Mouse (Mus musculus) neural tube, embryonic 13.5 days (tissue): ENCODE data around the gene Tnpo1. TPM values are rescaled to one million over a fixed set of nuclear protein-coding genes. Genes with fewer than 3 reads are reported as not detected.
A peak's percentile ranks its signal among the peaks of the same experiment; 100 is the strongest.
"Not testable (repeated sequence)": the region's sequence is repeated elsewhere in the genome, so short reads cannot be mapped to it uniquely, and the experiment has no call there.

ENCODE experiments used
- ATAC-seq: fragments of 200-750 bp; cut with Nextera tagmentation; 2 replicates; pipeline ENCODE4 v1.8.0; 2017; ENCODE audit warnings: low read depth, mild to moderate bottlenecking, moderate TSS enrichment, moderate library complexity
- H3K27ac ChIP-seq: fragments of 300-500 bp; sonication (generic); replicated peaks from 2 replicates; pipeline ENCODE4 v1.5.1; 2015; ENCODE audit warnings: moderate library complexity, mild to moderate bottlenecking, inconsistent platforms
- H3K27me3 ChIP-seq: fragments of 300-500 bp; sonication (generic); 2 replicates; pipeline ENCODE4 v1.6.1; 2015; ENCODE audit warnings: mild to moderate bottlenecking, inconsistent platforms
- H3K36me3 ChIP-seq: fragments of 300-500 bp; sonication (generic); 2 replicates; pipeline ENCODE4 v1.6.1; 2015; ENCODE audit warnings: mild to moderate bottlenecking, inconsistent platforms
- H3K4me1 ChIP-seq: fragments of 300-500 bp; sonication (generic); replicated peaks from 2 replicates; pipeline ENCODE4 v1.6.1; 2015; ENCODE audit warnings: inconsistent platforms
- H3K4me2 ChIP-seq: fragments of 300-500 bp; sonication (generic); 2 replicates; pipeline ENCODE4 v1.6.1; 2015; ENCODE audit warnings: inconsistent platforms, mild to moderate bottlenecking, moderate library complexity
- H3K4me3 ChIP-seq: fragments of 300-500 bp; sonication (generic); 2 replicates; pipeline ENCODE4 v1.5.1; 2015; ENCODE audit warnings: mild to moderate bottlenecking, inconsistent platforms
- H3K9ac ChIP-seq: fragments of 300-500 bp; sonication (generic); 2 replicates; pipeline ENCODE4 v1.6.1; 2015; ENCODE audit warnings: moderate library complexity, mild to moderate bottlenecking, inconsistent platforms
- H3K9me3 ChIP-seq: fragments of 300-500 bp; sonication (generic); 2 replicates; pipeline ENCODE4 v1.6.1; 2016; ENCODE audit warnings: inconsistent platforms
- WGBS: fragments of 180-500 bp; shearing (Covaris S2); methylation state at CpG from one replicate; pipeline ENCODE4 v1.1.7; 2015; 5-methylcytosine and 5-hydroxymethylcytosine counted together
- polyA plus RNA-seq: library from polyadenylated mRNA; unstranded; fragments of >200 nt; fragmentation: Nextera tagmentation; extraction: Ambion mirVana; gene quantifications from 2 replicates; pipeline ENCODE4 v1.2.1, GENCODE M21; 2015

Gene Tnpo1
- polyA plus RNA-seq, 1 experiment from 2014 or later, result 51.9 TPM

DNA sequence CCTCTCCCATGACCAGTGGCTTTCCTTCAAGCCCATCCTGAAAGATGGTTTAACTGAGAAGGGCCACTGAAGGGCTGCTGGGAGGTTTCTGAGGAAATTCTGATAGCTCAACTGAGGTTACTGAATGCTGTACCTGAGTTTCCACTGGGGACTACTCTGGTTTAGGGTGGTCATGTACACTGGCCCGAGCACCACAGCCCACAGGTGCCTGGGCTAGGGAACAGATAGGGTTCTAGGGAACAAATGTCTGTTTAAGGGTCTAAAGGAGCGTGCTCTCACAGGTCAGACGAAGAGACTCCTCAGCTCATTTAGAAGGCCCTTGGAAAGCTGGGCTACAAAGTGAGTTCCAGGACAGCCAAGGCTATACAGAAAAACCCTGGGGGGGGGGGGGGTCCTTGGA is 91.5 kb downstream of the Tnpo1 start:
- no peaks in the 10 kb centered on the region for H3K27me3 ChIP-seq
- 0 out of 2 replicates have a peak, but pooled peaks have one; percentile 20 for ATAC-seq
- 0 out of 2 replicates have a peak overlapping the region, but pooled peaks have one; percentile 28 for H3K27ac ChIP-seq
- H3K9me3 ChIP-seq, result no peaks in the 10 kb centered on the region
- no peak overlapping the region for H3K9ac ChIP-seq
- H3K4me1 ChIP-seq, result no peaks in the 10 kb centered on the region
- H3K36me3 ChIP-seq, result peaks cover 22% of the 10 kb centered on the region
- no peak overlapping the region for H3K4me3 ChIP-seq
- WGBS, result 80% methylated on average over 3 of the region's 3 CpGs
- no peak overlapping the region for H3K4me2 ChIP-seq

DNA sequence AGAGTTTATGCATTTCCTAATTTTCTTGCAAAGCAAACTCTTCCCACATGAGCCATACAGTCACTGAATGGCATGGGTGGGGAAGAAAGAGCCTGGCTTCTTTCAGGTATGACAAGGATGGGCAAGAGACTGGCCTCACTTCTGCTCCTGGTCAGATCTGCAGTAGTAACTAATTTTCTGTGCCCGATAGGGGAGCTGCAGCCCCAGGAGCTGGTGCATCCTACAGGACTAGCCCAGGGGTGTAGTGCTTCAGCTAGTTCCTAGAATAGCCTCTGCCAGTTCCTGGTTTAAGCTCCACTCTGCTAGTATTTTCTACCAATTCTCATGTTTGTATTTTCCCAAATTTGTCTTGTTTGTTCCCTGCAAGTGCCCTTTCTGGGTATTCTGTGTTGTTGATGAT is 92.0 kb downstream of the Tnpo1 start:
- 41% methylated on average over 1 of the region's 1 CpGs for WGBS
- 0 out of 2 replicates have a peak overlapping the region, but pooled peaks have one; percentile 28 for H3K27ac ChIP-seq
- ATAC-seq, result no peak

DNA sequence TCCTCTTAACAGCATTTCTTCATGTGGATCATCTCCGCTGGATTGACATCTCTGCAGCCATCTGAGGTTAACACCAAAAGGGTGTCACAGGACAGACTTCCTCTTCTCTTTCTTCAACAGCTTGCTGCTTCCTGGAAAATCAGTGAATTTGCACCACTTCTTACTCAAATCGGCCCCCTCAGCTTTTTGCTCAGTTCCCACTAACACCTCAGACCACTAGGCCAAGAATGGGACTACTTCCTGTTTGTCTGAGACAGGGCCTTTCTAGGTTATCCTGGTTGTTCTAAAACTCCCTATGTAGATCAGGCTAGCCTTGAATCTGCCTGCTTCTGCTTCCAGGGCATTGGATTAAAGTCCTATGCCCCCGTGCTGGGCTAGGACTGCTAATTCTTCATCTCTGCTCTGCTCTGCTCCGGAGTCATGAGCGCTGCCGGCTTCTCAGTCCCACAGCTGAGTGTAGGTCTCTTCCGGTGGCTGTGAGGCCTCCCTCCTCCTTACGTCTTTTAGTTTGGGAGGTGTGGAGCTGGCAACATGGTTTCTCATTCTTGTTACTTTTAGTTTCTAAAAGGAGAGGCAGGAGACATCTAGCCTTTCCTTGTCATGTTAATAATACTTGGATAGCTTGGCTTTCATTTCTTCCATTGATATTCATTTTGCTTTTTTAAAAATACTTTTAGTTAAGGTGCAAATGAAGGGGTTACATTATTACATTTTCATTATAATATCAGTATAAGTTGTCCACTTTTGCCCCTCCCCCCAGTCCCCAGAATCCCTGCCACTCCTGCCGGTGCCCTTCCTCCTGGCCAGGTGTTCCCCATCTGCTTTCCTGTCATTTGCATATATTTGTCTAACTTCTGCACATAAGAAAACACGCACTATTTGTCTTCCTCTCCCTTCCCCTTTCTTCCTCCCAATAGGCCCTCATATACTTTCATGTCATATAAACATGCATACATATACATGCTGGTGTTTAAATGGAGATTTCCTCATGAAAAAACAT is 93.4 kb downstream of the Tnpo1 start:
- H3K4me2 ChIP-seq, result no peak overlapping the region
- no peak overlapping the region for H3K27ac ChIP-seq
- no peak for ATAC-seq
- no peak overlapping the region for H3K4me3 ChIP-seq
- peaks cover 11% of the 10 kb centered on the region for H3K36me3 ChIP-seq
- WGBS, result 83% methylated on average over 10 of the region's 10 CpGs
- H3K27me3 ChIP-seq, result no peaks in the 10 kb centered on the region
- no peaks in the 10 kb centered on the region for H3K9me3 ChIP-seq
- no peaks in the 10 kb centered on the region for H3K4me1 ChIP-seq
- no peak overlapping the region for H3K9ac ChIP-seq

More for the DNA sequence above, 92.0 kb downstream of the Tnpo1 start:
- H3K4me2 ChIP-seq, result no peak overlapping the region
- no peak overlapping the region for H3K4me3 ChIP-seq
- no peaks in the 10 kb centered on the region for H3K9me3 ChIP-seq
- no peaks in the 10 kb centered on the region for H3K4me1 ChIP-seq
- no peaks in the 10 kb centered on the region for H3K27me3 ChIP-seq
- H3K9ac ChIP-seq, result no peak overlapping the region
- H3K36me3 ChIP-seq, result peaks cover 19% of the 10 kb centered on the region

DNA sequence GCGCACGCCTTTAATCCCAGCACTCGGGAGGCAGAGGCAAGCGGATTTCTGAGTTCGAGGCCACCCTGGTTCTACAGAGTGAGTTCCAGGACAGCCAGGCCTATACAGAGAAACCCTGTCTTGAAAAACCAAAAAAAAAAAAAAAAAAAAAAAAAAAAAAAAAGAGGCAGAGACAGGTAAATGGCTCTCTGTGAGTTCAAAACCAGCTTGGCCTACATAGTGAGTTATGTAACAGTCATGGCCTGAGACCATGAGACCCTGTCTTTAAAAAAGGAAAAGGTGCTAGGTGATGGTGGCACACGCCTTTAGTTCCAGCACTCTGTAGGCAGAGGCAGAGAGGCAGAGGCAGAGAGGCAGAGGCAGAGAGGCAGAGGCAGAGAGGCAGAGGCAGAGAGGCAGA is 97.2 kb downstream of the Tnpo1 start:
- H3K4me1 ChIP-seq, H3K4me3 ChIP-seq, H3K36me3 ChIP-seq, H3K27me3 ChIP-seq, H3K4me2 ChIP-seq, H3K9ac ChIP-seq, H3K9me3 ChIP-seq, ATAC-seq, H3K27ac ChIP-seq: not testable (repeated sequence)
- 93% methylated on average over 6 of the region's 6 CpGs for WGBS

DNA sequence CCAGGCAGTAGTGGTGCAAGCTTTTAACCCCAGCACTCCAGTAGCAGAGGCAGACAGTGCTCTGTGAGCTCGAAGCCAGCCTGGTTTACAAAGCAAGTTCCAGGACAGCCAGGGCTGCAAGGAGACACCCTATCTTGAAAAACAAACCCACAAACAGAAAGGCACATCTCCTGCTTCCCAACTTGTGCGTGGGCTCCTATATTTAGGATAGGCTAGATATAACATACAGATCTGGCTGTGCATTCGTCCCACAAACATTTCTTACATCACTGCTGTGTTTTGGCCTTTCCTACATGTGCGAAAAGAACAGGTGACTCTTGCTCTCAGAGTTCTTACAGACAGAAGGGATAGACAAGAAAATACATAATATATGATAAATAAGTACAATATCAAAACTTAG is 100.6 kb downstream of the Tnpo1 start:
- no peak overlapping the region for H3K27ac ChIP-seq
- H3K4me1 ChIP-seq, result no peaks in the 10 kb centered on the region
- H3K27me3 ChIP-seq, result no peaks in the 10 kb centered on the region
- 92% methylated on average over 4 of the region's 4 CpGs for WGBS
- no peak for ATAC-seq
- H3K4me2 ChIP-seq, result no peak overlapping the region
- no peak overlapping the region for H3K4me3 ChIP-seq
- H3K9ac ChIP-seq, result no peak overlapping the region
- no peaks in the 10 kb centered on the region for H3K36me3 ChIP-seq
- no peaks in the 10 kb centered on the region for H3K9me3 ChIP-seq

DNA sequence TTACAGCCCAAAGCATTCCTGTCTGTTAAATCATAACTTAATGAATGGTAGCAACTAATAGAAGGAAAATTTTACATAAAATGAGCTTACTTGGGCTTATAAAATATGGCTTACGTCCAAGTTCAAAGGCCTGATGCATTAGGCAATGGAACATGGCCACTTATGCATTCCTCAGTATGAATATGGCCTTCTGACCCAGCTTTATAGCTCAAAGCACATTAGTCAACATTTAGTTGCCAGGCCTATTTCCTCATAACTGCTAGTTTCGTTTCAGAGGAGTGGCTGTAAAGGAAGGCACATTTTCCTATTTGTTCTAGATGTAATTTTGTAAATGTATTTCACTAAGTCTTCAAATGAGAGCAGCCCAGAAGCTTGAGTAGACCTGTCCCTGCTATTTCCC is 107.1 kb downstream of the Tnpo1 start:
- H3K9ac ChIP-seq, result no peak overlapping the region
- H3K9me3 ChIP-seq, result no peaks in the 10 kb centered on the region
- WGBS, result 78% methylated on average over 2 of the region's 2 CpGs
- no peaks in the 10 kb centered on the region for H3K27me3 ChIP-seq
- no peak overlapping the region for H3K4me3 ChIP-seq
- H3K4me2 ChIP-seq, result no peak overlapping the region
- H3K4me1 ChIP-seq, result peaks cover 6% of the 10 kb centered on the region
- no peak for ATAC-seq
- no peak overlapping the region for H3K27ac ChIP-seq
- H3K36me3 ChIP-seq, result no peaks in the 10 kb centered on the region

DNA sequence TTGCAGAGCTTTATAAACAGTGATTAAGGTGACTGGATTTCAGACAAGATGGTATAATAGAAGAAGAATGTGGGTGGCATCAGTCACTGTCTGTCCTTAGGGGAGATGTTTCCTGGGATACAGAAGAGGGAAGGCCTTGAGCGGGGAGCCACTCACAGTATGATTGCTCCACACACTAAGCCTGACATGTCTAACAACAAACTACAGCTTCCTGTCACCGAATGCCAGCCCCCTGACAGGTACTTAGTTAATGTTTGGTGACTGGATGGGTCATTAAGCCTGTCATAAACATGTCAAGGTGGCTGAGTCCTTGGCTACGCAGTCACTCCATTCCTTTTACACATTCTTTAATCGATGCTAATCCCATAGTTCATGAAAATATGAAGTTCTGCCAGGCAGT is 108.0 kb downstream of the Tnpo1 start:
- Histone ChIP-seq H3K36me3 (no peaks in the 10 kb centered on the region), H3K9ac (no peak overlapping the region), H3K27ac (no peak overlapping the region), H3K4me2 (no peak overlapping the region), H3K4me3 (no peak overlapping the region), H3K4me1 (peaks cover 15% of the 10 kb centered on the region), H3K27me3 (no peaks in the 10 kb centered on the region), H3K9me3 (no peaks in the 10 kb centered on the region)
- 52% methylated on average over 4 of the region's 4 CpGs for WGBS
- no peak for ATAC-seq

DNA sequence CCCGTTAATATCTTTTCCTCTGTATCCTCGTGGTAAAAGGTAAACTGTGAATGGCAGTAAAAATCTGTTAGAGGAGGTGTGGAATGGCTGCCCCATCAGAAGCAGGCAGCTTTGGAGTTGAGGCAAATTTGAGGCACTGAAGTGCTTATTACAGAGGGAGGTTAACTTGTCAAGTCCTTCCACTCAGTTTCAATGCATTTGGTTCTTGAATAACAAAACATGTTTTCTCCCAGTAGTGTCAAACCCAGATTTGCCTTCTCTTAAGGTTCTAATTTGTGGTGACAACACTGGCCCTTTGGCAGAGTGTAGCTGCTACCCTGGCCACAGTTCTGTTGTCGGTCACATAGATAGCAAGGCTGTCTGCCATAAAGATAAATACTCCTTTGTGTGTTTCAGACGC is 108.4 kb downstream of the Tnpo1 start:
- no peak overlapping the region for H3K9ac ChIP-seq
- ATAC-seq, result no peak
- 27% methylated on average over 4 of the region's 4 CpGs for WGBS
- H3K4me3 ChIP-seq, result no peak overlapping the region
- H3K4me2 ChIP-seq, result no peak overlapping the region
- H3K27ac ChIP-seq, result no peak overlapping the region
- H3K27me3 ChIP-seq, result no peaks in the 10 kb centered on the region
- no peaks in the 10 kb centered on the region for H3K36me3 ChIP-seq
- no peaks in the 10 kb centered on the region for H3K9me3 ChIP-seq
- H3K4me1 ChIP-seq, result peaks cover 18% of the 10 kb centered on the region

DNA sequence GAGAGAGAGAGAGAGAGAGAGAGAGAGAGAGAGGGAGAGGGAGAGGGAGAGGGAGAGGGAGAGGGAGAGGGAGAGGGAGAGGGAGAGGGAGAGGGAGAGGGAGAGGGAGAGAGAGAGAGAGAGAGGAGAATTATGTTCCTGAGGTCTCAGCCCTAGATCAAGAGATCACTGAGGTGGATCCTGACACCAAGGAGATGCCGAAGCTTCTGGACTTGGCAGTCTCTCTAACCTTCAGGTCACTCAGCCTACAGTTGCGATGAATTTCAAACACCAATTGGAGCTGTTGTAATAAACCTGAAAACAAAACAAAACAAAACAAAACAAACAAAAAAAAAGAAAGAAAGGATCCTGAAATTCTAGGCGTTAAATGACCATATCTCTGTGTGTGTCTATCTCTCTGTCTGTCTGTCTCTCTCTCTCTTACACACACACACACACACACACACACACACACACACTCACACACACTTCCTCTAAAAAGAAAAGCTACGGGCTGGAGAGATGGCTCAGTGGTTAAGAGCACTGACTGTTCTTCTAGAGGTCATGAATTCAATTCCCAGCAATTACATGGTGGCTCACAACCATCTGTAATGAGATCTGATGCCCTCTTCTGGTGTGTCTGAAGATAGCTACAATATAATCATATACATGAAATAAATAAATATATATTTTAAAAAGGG is 109.1 kb downstream of the Tnpo1 start:
- ATAC-seq, H3K27me3 ChIP-seq, H3K9ac ChIP-seq, H3K27ac ChIP-seq, H3K4me3 ChIP-seq, H3K4me2 ChIP-seq, H3K36me3 ChIP-seq, H3K9me3 ChIP-seq: not testable (repeated sequence)
- WGBS, result 78% methylated on average over 4 of the region's 4 CpGs
- peaks cover 23% of the 10 kb centered on the region for H3K4me1 ChIP-seq

DNA sequence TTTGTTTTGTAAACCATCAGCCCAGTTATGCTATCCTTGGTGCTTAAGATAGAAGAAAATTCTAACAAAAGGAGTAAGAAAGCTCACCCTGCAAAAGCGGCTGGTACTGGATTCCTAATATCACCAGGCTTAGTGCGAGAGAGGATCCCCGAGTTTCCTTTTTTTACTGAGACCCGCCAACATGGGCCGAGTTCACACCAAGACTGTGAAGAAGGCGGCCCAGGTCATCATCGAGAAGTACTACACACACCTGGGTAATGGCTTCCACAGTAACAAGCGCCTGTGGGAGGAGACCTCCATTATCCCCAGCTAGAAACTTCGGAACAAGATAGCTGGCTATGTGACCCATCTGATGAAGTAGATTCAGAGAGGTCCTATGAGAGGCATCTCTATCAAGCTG is 109.6 kb downstream of the Tnpo1 start:
- no peaks in the 10 kb centered on the region for H3K9me3 ChIP-seq
- H3K27me3 ChIP-seq, result no peaks in the 10 kb centered on the region
- no peaks in the 10 kb centered on the region for H3K36me3 ChIP-seq
- H3K4me1 ChIP-seq, result peaks cover 23% of the 10 kb centered on the region
- ATAC-seq, result no peak
- no peak overlapping the region for H3K4me2 ChIP-seq
- no peak overlapping the region for H3K4me3 ChIP-seq
- no peak overlapping the region for H3K9ac ChIP-seq
- H3K27ac ChIP-seq, result no peak overlapping the region
- 89% methylated on average over 9 of the region's 9 CpGs for WGBS

DNA sequence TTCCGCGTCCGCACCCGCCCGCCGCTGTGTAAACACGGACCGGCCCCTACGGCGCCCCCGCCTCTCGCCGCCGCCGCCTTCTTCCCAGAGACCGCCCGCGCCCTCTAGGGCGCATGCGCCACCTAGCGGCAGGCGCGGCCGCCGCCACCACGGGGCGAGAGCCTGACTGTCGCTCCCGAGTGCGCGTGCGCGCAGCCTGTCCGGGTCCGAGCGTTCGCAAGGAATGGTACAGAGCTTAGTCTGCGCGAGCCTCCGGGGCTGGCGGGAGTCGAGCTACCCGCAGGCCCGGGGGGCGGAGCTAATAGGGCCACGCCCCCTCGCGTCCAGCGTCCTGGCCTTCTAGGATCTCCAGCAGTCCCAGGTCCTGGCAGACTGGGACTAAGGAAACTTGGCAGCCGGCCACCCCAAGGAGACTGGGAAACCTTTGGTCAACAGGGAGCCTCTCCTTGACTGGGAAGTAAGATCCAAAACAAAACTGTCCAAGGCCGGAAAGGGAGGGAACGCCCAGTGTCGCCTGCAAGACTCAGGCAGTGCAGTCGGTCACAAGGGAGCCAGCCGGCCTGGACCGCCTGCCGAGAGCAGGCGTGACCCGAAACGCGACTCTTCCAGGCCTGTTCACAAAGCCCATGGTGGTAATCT is 110.9 kb downstream of the Tnpo1 start, which contains the start of gene Fcho2:
Fcho2 (minus strand) TSS at position 303 of the 639 bp plus-strand sequence.
- H3K4me3 ChIP-seq, result peak within 1 kb of the TSS; percentile 93
- H3K9me3 ChIP-seq, result no peaks in the 10 kb centered on the region
- H3K27me3 ChIP-seq, result no peaks in the 10 kb centered on the region
- under 1% methylated on average over 61 of the region's 61 CpGs for WGBS
- H3K4me2 ChIP-seq, result peak within 1 kb of the TSS; percentile 69
- H3K9ac ChIP-seq, result peak within 1 kb of the TSS; percentile 95
- peaks cover 23% of the 10 kb centered on the region for H3K4me1 ChIP-seq
- H3K27ac ChIP-seq, result peak within 1 kb of the TSS; percentile 96
- peak; percentile 94 for ATAC-seq
- H3K36me3 ChIP-seq, result no peaks in the 10 kb centered on the region
